Mouse (Mus musculus) cerebellum, adult 2 months (tissue): ENCODE data around the gene Ifnz.
"Not testable (repeated sequence)": the region's sequence is repeated elsewhere in the genome, so short reads cannot be mapped to it uniquely, and the experiment has no call there.

Source experiments
- CTCF ChIP-seq: fragments of 200-500 bp; IDR thresholded peaks from 2 replicates; pipeline ENCODE4 v1.5.1; 2011; ENCODE audit warnings: low read depth, mild to moderate bottlenecking, control low read depth, low read length, moderate library complexity, borderline replicate concordance; ENCODE audit not compliant: insufficient read depth
- POLR2A ChIP-seq: fragments of 200-500 bp; IDR thresholded peaks from 2 replicates; pipeline ENCODE4 v1.6.1; 2011; ENCODE audit warnings: low read length, control low read depth, borderline replicate concordance; ENCODE audit not compliant: insufficient read depth

DNA sequence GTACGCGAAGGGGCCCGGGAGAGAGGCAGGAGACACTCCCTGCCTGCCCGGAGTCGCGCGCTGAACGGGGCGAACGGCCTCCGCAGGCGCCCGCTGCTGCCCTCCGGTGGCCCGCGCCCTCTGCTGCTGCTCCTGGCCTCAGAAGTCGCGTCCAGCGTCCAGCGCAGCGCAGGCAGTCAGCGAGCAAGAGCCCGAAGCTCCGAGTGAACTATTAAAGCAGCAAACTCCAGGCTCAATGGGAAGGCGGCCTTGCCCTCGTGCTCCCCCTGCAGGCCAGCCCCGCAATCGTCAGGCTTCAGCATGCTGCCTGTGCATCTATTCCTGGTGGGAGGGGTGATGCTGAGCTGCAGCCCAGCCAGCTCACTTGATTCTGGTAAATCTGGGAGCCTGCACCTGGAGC lies 15.2 kb downstream of the Ifnz start, which contains the start of gene Gm13279:
- not testable (repeated sequence) for TF ChIP-seq CTCF, POLR2A
